10 mouse cellular contexts compared by ENCODE assay signal in the genomic region with DNA sequence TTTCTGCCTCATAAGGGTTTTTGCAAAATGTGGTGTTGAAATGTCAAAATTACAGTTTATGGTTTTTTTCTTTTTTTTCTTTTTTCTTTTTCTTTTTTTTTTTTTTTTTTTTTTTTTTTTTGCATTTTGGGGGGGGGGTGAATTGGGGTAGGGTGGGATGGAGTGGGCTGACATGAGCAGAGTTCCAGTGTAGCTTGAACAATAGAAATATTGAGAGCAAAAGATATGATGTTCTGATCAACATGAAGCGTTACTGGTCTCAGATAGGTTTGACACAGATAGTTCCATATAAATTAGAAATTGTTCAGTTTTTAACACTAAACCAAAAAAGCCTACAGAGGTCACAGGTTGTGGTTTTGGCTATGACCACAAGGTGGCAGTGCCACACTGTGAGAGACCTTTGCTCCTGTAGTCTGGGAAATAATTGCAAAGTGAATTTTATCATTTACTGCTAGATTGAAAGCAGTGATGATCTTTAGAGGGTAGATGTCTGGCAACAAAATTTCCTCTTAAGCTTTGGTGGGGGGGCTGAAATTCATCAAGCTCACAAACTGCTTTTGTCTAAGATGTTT. TPM values are rescaled to one million over a fixed set of nuclear protein-coding genes. Genes with fewer than 3 reads are reported as not detected.
DNase-seq lines count a peak whose midpoint lies in the region; ATAC-seq and TF ChIP-seq lines count a peak whose summit lies in the region.
"Had no signal": no experiment of that assay in that cellular context is flagged by ENCODE, and none has a peak within 500 bp of the region (broad histone marks: within the 10 kb centered on the region; RNA-seq: fewer than 3 reads in every experiment).

No protein-coding gene starts in this region.

- H3K27ac ChIP-seq in embryonic fibroblast, embryonic 13.5 days (ENCODE audit: insufficient read depth, low read length): no peak overlapping the region
- no peak overlapping the region for H3K27ac ChIP-seq in limb, embryonic 14.5 days (replicated peaks; ENCODE audit: low read depth, low read length)
- H3K27ac ChIP-seq in neural tube, embryonic 13.5 days (replicated peaks): no peak overlapping the region

- no peak overlapping the region for H3K9ac ChIP-seq in limb, embryonic 14.5 days (ENCODE audit: low read depth, low read length, severe bottlenecking)
- H3K9ac ChIP-seq in neural tube, embryonic 13.5 days: no peak overlapping the region

- no peaks in the 10 kb centered on the region for H3K9me3 ChIP-seq in limb, embryonic 14.5 days (ENCODE audit: control insufficient read depth, low read length)
- no peaks in the 10 kb centered on the region for H3K9me3 ChIP-seq in neural tube, embryonic 13.5 days

- H3K4me2 ChIP-seq in limb, embryonic 14.5 days (replicated peaks; ENCODE audit: low read depth, low read length, severe bottlenecking): no peak overlapping the region
- H3K4me2 ChIP-seq in neural tube, embryonic 13.5 days: no peak overlapping the region

- H3K27me3 ChIP-seq in limb, embryonic 14.5 days (ENCODE audit: control insufficient read depth, insufficient read depth, low read length): no peaks in the 10 kb centered on the region
- H3K27me3 ChIP-seq in neural tube, embryonic 13.5 days: no peaks in the 10 kb centered on the region

- 25% methylated on average over 1 of the region's 1 CpGs for WGBS in limb, embryonic 14.5 days
- 34% methylated on average over 1 of the region's 1 CpGs for WGBS in neural tube, embryonic 13.5 days

- no peak for TF ChIP-seq POLR2A in embryonic fibroblast, embryonic 13.5 days (IDR thresholded peaks at IDR 0.05; ENCODE audit: low read depth, low read length)
- no peak for TF ChIP-seq POLR2A in limb, embryonic 14.5 days (IDR thresholded peaks at IDR 0.05; ENCODE audit: borderline replicate concordance, extremely low read depth, insufficient read depth, insufficient read length)

- peak; percentile 28; the same call in 1 of the 2 replicates for TF ChIP-seq CTCF in embryonic fibroblast, embryonic 13.5 days (IDR thresholded peaks at IDR 0.05; ENCODE audit: borderline replicate concordance, insufficient read depth, low read length)

- peak; percentile 70 for ATAC-seq in limb, embryonic 14.5 days (ENCODE audit: low FRiP score, low read depth)
- ATAC-seq in neural tube, embryonic 13.5 days (ENCODE audit: low read depth): peak; percentile 40; the same call in 1 of the 2 replicates

- no peaks in the 10 kb centered on the region for H3K36me3 ChIP-seq in limb, embryonic 14.5 days (ENCODE audit: control insufficient read depth, insufficient read depth, low read length)
- H3K36me3 ChIP-seq in neural tube, embryonic 13.5 days: no peaks in the 10 kb centered on the region

- no peaks in the 10 kb centered on the region for H3K4me1 ChIP-seq in embryonic fibroblast, embryonic 13.5 days (ENCODE audit: control insufficient read depth, insufficient read depth, low read length)
- H3K4me1 ChIP-seq in limb, embryonic 14.5 days (ENCODE audit: control insufficient read depth, insufficient read depth, low read length): no peaks in the 10 kb centered on the region
- no peaks in the 10 kb centered on the region for H3K4me1 ChIP-seq in neural tube, embryonic 13.5 days (replicated peaks)

- no peak overlapping the region for H3K4me3 ChIP-seq in embryonic fibroblast, embryonic 13.5 days (ENCODE audit: insufficient read depth, low read length)
- no peak overlapping the region for H3K4me3 ChIP-seq in limb, embryonic 14.5 days (replicated peaks; ENCODE audit: low read length)
- no peak overlapping the region for H3K4me3 ChIP-seq in neural tube, embryonic 13.5 days

- DNase-seq in thymus, postnatal 0 days (ENCODE audit: low spot score): peak; percentile 30
- DNase-seq in thymus, adult 18-20 months: no peak
- DNase-seq in adrenal gland, postnatal 36 days: peak; percentile 72 to 74
- DNase-seq in kidney, adult 9 months: peak; percentile 47
- DNase-seq in limb, embryonic 14.5 days (ENCODE audit: low spot score): peak; percentile 73
- DNase-seq in T-cell, adult 2 months (ENCODE audit: low spot score): no peak

RNA-seq across cellular contexts. Expression of gene Adcyap1, which starts 40.5 kb away (rescaled TPM):
- 0.26 and 0.33 TPM in 2 replicates for polyA plus RNA-seq in thymus, postnatal 0 days (2015; fragmentation: Nextera tagmentation; extraction: Ambion mirVana)
- total RNA-seq in adrenal gland, postnatal 36 days (2021): under 1 TPM; 0.07 to 0.43 TPM
- polyA plus RNA-seq in embryonic fibroblast, embryonic 13.5 days (2011; ENCODE audit: insufficient read length, low read depth, missing spikeins): not detected in 2 replicates
- 0.50 and 1.1 TPM in 2 replicates for polyA plus RNA-seq in limb, embryonic 14.5 days (2012; rRNA removed)
- polyA plus RNA-seq in limb, embryonic 14.5 days (2014; fragmentation: Nextera tagmentation; extraction: Ambion mirVana): 1.2 and 1.5 TPM in 2 replicates
- polyA plus RNA-seq in neural tube, embryonic 13.5 days (2015; fragmentation: Nextera tagmentation; extraction: Ambion mirVana): 26.7 and 32.0 TPM in 2 replicates
- total RNA-seq: heart, adult 18-20 months had no signal
- polyA plus RNA-seq: small intestine, adult 2 months had no signal

Comparison
In these comparisons a context has a peak if more than half of its experiments do, and no peak if none do; other contexts are left out.
1. DNase-seq: peak in thymus, postnatal 0 days (single experiment), adrenal gland, postnatal 36 days (2 of 2), kidney, adult 9 months (single experiment) and limb, embryonic 14.5 days (single experiment); none in thymus, adult 18-20 months (0 of 2) and T-cell, adult 2 months (single experiment).
2. RNA of gene Adcyap1, which starts 40.5 kb away (polyA plus RNA-seq): 26.7 to 32.0 TPM in neural tube, embryonic 13.5 days; 0.50 to 1.5 TPM in limb, embryonic 14.5 days, 0.26 to 0.33 TPM in thymus, postnatal 0 days and not detected in embryonic fibroblast, embryonic 13.5 days; every median in the first group is over 10 times any median in the second.